Mouse (Mus musculus): ENCODE measurements around the gene 4833420G17Rik. TPM values are rescaled to one million over a fixed set of nuclear protein-coding genes. Genes with fewer than 3 reads are reported as not detected.

Gene 4833420G17Rik
- polyA plus RNA-seq, 1 experiment from 2014 or later: 49.5 TPM

Other genes starting within 250 kb of the 4833420G17Rik start
- 57.0 and 64.1 TPM in 2 replicates for gene Paip1, start 34.2 kb upstream of the 4833420G17Rik start, polyA plus RNA-seq (2015; fragmentation: Nextera tagmentation; extraction: Ambion mirVana)
- 0.71 and 0.99 TPM in 2 replicates for gene Tmem267, start 25.3 kb downstream of the 4833420G17Rik start, polyA plus RNA-seq (2015; fragmentation: Nextera tagmentation; extraction: Ambion mirVana)
- gene 3110070M22Rik, start 25.6 kb downstream of the 4833420G17Rik start, polyA plus RNA-seq (2015; fragmentation: Nextera tagmentation; extraction: Ambion mirVana): 1.2 and 1.4 TPM in 2 replicates
- 0.08 and 0.19 TPM in 2 replicates for gene Ccl28, start 161.1 kb downstream of the 4833420G17Rik start, polyA plus RNA-seq (2015; fragmentation: Nextera tagmentation; extraction: Ambion mirVana)
- 209 and 223 TPM in 2 replicates for gene Hmgcs1, start 227.6 kb downstream of the 4833420G17Rik start, polyA plus RNA-seq (2015; fragmentation: Nextera tagmentation; extraction: Ambion mirVana)